Mouse (Mus musculus): ENCODE measurements around the gene Rps6ka3.

Gene Rps6ka3

DNA sequence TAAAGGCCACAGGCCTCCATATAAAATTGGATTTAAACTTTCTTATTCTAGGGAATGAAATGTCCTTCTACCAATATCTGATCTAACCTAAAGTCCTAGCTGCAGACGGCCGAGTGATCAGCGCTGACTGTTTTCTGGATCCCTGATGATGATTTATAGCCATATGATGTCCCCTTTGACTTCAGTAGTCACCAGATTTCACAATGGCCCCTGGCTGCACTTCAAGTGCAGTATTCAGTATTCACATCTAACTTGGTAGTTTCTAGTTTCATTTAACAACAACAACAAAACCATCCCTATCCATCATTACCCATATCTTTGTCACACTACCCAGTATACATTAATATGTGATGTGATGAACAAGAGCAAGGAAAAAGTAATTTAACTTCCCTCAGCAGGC lies 154.4 kb downstream of the Rps6ka3 start:
- no peak for DNase-seq

DNA sequence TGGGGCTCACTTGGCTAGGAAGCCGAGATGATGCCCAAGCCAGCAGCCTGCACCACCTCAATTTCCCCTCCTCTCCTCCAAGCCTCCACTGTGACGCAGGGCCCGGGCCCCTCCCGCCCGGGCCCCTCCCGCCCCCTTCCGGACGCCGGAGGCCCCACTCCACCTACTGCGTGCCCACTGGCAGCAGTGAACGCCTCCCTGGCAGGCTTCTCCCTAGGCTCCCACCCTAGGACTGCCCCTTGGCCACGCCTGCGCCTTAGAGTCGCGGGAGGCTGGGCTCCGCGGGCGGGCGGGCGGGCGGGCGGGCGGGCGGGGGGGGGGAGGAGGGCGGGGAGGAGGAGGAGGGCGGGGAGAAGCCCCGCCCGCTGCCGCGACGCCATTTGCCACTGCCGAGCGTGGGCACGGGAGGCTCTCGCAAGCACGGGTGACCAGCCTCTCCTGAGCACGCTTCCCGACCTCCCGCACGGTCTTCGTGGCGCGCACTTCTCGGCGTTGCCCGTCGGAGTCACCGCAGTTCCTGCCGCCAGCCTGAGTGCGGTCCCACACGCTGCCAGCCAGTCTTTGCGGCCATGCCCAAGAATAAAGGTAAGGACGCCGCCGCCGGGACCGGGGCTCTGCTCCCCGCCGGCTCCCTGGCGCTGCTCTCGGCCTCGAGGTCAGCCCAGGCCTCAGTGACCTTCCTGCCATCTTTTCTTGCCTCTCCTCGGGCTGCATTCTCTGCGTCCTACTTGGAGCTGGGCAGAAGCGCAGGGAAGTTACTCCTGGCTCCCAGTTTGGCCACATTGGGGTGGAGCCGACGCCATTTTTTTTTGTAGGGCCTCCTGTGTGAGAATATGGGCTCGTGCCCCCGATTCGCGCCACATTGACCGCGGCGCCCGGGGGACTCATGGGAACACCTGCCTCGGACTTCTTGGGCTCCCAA lies 162.0 kb downstream of the Rps6ka3 start, which contains the start of gene Eif1ax:
Gene Eif1ax (plus strand): TSS at position 348 of the 922 bp plus-strand sequence.
- peak; percentile 84 for DNase-seq

DNA sequence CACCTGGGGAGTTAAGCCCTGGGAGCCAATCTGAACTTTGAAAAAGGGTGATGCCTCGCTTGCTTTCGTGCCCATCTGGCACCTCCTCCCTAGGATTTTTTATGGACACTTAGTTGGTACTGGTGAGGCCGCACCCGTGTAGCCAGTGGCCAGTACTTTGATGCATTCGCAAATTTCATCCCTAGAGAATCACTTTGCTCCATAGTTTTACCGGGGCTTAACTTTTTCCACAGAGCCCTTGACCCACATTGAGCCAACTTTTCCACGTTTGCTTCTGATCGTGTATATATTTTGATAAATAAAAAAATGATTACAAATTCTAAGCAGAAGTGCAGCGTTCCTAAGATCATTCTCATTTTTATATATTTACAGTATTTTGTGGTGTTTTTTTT lies 162.6 kb downstream of the Rps6ka3 start:
- no peak for DNase-seq

DNA sequence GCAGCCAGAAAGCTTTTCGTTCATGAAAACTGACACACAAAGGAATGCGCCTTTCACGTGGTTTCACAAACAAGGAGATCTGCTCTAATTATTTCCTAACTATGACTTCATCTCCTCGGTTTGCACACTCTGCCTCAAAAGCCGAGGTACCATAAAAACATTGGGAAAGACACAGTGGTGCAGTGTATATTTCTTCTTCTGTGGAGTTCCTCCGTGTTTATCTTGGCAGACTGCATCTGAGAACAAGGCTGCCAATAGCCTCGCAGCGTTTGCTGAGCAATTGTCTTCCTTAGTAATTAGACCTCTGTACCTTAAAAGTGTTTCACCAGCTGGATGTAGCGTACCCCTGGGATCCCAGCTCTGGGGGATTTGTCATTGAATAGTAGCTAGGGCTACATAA lies 177.0 kb downstream of the Rps6ka3 start:
- DNase-seq: no peak

DNA sequence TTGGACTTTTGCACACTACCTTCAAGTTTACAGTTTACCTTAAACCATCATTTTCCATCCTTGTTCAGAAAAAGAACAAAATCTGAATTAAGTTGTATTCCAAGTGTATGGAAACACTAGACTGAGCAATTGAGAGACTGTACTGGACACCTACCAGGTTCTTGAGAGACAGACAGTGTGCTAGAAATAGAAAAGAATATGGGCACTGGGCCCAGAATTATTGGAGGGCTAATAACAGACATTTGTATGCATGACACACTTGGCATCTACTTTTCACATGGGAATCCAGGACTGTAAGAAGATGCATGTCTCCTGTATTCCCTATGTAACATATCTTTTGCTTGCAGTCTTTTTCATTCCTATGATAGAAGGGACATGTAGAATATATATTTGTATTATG lies 178.8 kb downstream of the Rps6ka3 start:
- no peak for DNase-seq

DNA sequence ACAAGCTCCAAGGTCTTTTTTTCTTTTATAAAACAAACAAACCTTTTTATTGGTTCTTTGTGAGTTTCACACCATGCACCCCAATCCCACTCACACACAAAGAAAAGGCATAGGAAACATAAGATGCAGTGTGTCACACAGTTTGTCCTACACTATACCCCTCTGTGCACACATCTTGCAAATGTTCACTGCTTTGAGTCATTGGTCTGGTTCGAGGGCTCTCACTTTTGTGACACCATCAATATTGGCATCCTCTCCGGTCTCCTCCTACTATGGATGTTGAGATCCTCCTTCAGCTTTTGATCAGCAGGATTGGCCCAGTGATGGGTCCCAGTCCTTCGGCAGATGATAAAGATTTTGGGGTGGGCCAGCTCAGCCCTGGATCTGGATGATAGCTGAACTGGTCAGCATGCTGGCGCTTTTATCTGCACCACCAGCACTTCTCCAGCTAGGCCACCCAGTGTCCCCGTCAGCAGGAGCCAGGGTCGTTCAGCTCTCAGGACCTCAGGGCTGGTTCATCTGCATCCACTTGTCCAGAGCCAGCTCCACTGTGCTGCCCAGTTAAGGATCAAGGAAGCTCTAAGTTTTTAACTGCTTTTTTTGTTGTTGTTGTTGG lies 180.3 kb downstream of the Rps6ka3 start:
- no peak for DNase-seq

- no peak for DNase-seq
Observed at GRCm38 (mm10) chrX:159391239-159391638, 181.1 kb downstream of the Rps6ka3 start.

DNA sequence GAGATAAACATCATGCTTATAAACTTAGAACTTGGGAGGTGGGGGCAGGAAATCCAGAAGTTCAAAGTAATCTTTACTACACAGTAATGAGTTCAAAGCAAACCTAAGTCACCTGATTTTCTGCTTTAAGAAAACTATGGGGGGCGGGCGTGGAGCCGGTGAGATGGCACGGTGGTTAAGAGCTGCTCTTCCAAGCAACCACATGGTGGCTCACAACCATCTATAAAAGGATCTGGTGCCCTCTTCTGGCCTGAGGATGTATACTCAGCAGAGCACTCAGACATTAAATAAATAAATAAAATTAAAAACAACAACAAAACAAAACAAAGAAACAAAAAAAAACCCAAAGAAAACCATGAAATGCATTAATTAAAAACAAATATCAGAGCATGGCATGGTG lies 199.1 kb downstream of the Rps6ka3 start:
- DNase-seq: peak; percentile 43

DNA sequence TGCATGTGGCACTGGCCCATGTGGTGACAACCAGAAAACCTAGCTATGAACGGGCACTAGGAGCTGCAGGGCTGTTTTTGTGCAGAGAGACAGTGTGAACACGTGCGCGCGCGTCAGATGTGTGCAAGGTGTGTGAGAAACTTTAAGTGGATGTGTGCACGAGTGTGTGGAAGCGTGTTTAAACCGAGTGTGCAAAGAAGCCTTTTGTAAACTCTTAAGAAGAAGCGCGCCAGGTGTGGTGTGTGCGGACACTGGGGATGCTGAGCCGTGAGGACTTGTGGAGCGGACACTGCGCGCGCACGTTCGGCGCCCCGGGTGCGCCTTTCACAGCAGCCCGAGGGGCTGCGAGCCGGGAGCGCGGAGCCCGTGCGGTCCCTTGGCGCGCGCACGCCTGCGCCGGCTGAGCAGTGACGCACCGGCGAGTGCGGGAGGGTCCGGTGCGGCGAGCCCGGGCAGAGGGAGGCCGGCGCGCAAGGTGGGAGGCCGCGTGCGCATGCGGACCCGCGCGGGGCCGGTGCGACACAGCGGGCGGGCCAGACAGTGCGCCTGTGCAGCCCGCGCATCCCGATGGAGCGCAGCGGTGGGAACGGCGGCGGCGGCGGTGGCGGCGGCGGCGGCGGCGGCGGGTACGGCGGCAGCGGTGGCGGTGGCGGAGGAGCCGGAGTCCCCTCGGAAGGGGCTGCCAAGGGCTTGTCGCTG lies 204.2 kb downstream of the Rps6ka3 start, which contains the start of gene Map7d2:
Gene Map7d2 (plus strand): TSS at position 443 of the 699 bp plus-strand sequence.
- peak; percentile 16 for DNase-seq

DNA sequence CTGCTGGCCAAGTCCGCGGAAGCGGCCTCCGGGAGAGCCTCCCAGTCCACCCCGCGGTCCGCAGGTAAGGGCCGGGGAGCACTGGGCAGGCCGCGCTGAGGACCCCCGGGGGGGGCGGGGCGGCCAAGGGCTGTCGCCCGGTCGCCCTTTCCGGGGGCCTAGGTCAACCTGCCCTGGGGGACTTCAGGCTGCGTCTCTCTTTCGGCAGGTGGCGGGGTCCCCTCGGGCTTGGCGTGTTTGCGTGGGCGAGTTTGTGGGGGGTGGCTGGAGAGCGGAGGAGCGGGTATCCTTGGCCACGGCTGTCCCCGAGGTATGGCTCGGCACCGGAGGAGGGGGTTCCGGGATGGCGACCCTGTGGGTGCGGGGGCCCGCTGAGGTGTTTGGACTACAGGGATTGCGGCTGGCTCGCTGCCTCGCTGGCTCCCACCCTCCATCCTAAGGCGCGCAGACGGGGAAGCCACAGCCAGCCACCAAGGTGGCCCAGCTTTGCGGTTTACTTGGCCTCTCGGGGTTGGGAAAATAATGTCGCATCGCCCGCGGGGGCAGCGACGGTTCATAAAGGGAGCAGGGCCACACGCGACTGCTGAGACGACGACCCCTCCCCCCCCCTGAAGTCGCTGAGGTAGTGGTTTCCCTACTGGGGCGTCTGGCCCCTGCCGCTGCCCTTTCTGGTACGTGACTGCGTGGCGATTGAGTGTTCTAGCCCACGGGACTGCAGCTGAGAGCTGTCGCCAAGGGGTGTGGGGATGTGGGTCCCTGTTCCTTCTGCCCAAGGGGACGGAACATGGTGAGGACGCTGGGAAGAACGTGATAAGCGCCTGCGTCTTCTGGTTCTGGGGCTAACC lies 204.9 kb downstream of the Rps6ka3 start:
- DNase-seq: peak; percentile 5
